Mouse (Mus musculus): ENCODE results near the gene Zfp536. TPM values are rescaled to one million over a fixed set of nuclear protein-coding genes. Genes with fewer than 3 reads are reported as not detected.

The Zfp536 gene
- polyA plus RNA-seq (2012; rRNA removed): 0.80 and 1.2 TPM in 2 replicates

- DNase-seq (ENCODE audit: low read depth): no peak
Measured at GRCm38 (mm10) chr7:37773312-37773702, at the start of gene Zfp536. Gene Zfp536 (minus strand): TSS chr7:37773641.

GRCm38 (mm10) chr7:37820670-37821301 lies 47.3 kb upstream of the Zfp536 start:
- no peak for DNase-seq (ENCODE audit: low read depth)

- DNase-seq (ENCODE audit: low read depth): no peak
Measured at GRCm38 (mm10) chr7:37818631-37819340, 45.3 kb upstream of the Zfp536 start.

- DNase-seq (ENCODE audit: low read depth): no peak
Measured at GRCm38 (mm10) chr7:37816901-37817300, 43.5 kb upstream of the Zfp536 start.

- DNase-seq (ENCODE audit: low read depth): no peak
Measured at GRCm38 (mm10) chr7:37814844-37815406, 41.5 kb upstream of the Zfp536 start.

GRCm38 (mm10) chr7:37813676-37814075 lies 40.2 kb upstream of the Zfp536 start:
- DNase-seq (ENCODE audit: low read depth): no peak

- no peak for DNase-seq (ENCODE audit: low read depth)
Measured at GRCm38 (mm10) chr7:37809908-37810307, 36.5 kb upstream of the Zfp536 start.

- no peak for DNase-seq (ENCODE audit: low read depth)
Measured at GRCm38 (mm10) chr7:37809001-37809400, 35.6 kb upstream of the Zfp536 start.

- no peak for DNase-seq (ENCODE audit: low read depth)
Measured at GRCm38 (mm10) chr7:37801160-37801559, 27.7 kb upstream of the Zfp536 start.

- DNase-seq (ENCODE audit: low read depth): no peak
Measured at GRCm38 (mm10) chr7:37788721-37789120, 15.3 kb upstream of the Zfp536 start.

GRCm38 (mm10) chr7:37775502-37775901 lies 2.1 kb upstream of the Zfp536 start:
- no peak for DNase-seq (ENCODE audit: low read depth)

- DNase-seq (ENCODE audit: low read depth): no peak
Measured at GRCm38 (mm10) chr7:37774463-37774970, 1.1 kb upstream of the Zfp536 start.

GRCm38 (mm10) chr7:37773906-37774305 lies 465 bp upstream of the Zfp536 start:
- no peak for DNase-seq (ENCODE audit: low read depth)

GRCm38 (mm10) chr7:37772376-37773311 lies 797 bp downstream of the Zfp536 start:
- DNase-seq (ENCODE audit: low read depth): no peak

- no peak for DNase-seq (ENCODE audit: low read depth)
Measured at GRCm38 (mm10) chr7:37771491-37772375, 1.7 kb downstream of the Zfp536 start.

GRCm38 (mm10) chr7:37770400-37771050 lies 2.9 kb downstream of the Zfp536 start:
- DNase-seq (ENCODE audit: low read depth): no peak

- DNase-seq (ENCODE audit: low read depth): no peak
Measured at GRCm38 (mm10) chr7:37769526-37770399, 3.7 kb downstream of the Zfp536 start.

- DNase-seq (ENCODE audit: low read depth): no peak
Measured at GRCm38 (mm10) chr7:37769004-37769403, 4.4 kb downstream of the Zfp536 start.

- DNase-seq (ENCODE audit: low read depth): no peak
Measured at GRCm38 (mm10) chr7:37768310-37768940, 5.0 kb downstream of the Zfp536 start.

Measured in gonadal fat pad, adult 2 months (tissue).